Mouse (Mus musculus) kidney, embryonic 16.5 days (tissue): Measurements from ENCODE around the gene Adgrg3. TPM values are rescaled to one million over a fixed set of nuclear protein-coding genes. Genes with fewer than 3 reads are reported as not detected.
A peak's percentile ranks its signal among the peaks of the same experiment; 100 is the strongest.

Source experiments
- ATAC-seq: fragments of 200-750 bp; cut with Nextera tagmentation; 2 replicates; pipeline ENCODE4 v1.8.0; 2017; ENCODE audit warnings: moderate TSS enrichment; ENCODE audit not compliant: low FRiP score, low TSS enrichment
- H3K27ac ChIP-seq: fragments of 300-500 bp; sonication (generic); 2 replicates; pipeline ENCODE4 v1.5.1; 2014; ENCODE audit warnings: low read length
- H3K27me3 ChIP-seq: fragments of 300-500 bp; sonication (generic); 2 replicates; pipeline ENCODE4 v1.6.1; 2014; ENCODE audit warnings: low read length, control low read depth, mixed read lengths; ENCODE audit not compliant: insufficient read depth
- H3K36me3 ChIP-seq: fragments of 300-500 bp; sonication (generic); 2 replicates; pipeline ENCODE4 v1.6.1; 2014; ENCODE audit warnings: low read length, control low read depth, mixed read lengths; ENCODE audit not compliant: insufficient read depth
- H3K4me1 ChIP-seq: fragments of 300-500 bp; sonication (generic); 2 replicates; pipeline ENCODE4 v1.6.1; 2014; ENCODE audit warnings: low read length, control low read depth, mixed read lengths; ENCODE audit not compliant: insufficient read depth
- H3K4me2 ChIP-seq: fragments of 300-500 bp; sonication (generic); replicated peaks from 2 replicates; pipeline ENCODE4 v1.6.1; 2014; ENCODE audit warnings: low read depth, low read length
- H3K4me3 ChIP-seq: fragments of 300-500 bp; sonication (generic); 2 replicates; pipeline ENCODE4 v1.5.1; 2014; ENCODE audit warnings: mild to moderate bottlenecking, low read length
- H3K9ac ChIP-seq: fragments of 300-500 bp; sonication (generic); replicated peaks from 2 replicates; pipeline ENCODE4 v1.6.1; 2014; ENCODE audit warnings: low read length
- H3K9me3 ChIP-seq: fragments of 300-500 bp; sonication (generic); 2 replicates; pipeline ENCODE4 v1.6.1; 2016; ENCODE audit warnings: low read length, control low read depth
- WGBS: fragments of 180-500 bp; shearing (Covaris S2); extraction: QIAGEN DNeasy Blood & Tissue Kit; methylation state at CpG from one replicate; pipeline ENCODE4 v1.1.7; 2014; 5-methylcytosine and 5-hydroxymethylcytosine counted together
- polyA plus RNA-seq: library from polyadenylated mRNA; unstranded; fragments of >200 nt; fragmentation: Nextera tagmentation; extraction: Ambion mirVana; gene quantifications from 2 replicates; pipeline ENCODE4 v1.2.1, GENCODE M21; 2015

Adgrg3 gene
- polyA plus RNA-seq, 1 experiment from 2014 or later = 5.1 TPM

DNA sequence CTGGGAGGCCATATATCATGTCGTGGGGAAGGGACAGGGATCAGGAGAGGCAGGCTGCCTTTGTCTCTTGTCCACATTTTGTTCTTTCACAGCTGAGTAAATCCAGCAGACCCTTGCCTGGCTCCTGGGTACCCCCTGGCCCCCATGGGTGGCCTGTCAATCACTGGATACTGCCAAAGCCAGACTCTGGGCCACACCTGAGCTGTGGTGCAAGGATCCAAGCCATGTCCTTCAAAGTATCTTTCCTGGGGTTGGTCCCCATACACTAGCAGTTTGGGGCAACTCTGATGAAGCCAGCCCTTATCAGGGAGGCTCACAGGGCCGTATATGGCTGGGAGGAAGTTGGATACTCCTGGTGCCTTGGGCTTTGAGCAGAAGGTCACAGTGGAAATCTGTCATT lies 19.1 kb upstream of the Adgrg3 start:
- Histone ChIP-seq H3K9ac (no peak overlapping the region), H3K27me3 (no peaks in the 10 kb centered on the region), H3K4me3 (no peak overlapping the region), H3K27ac (peak overlapping the region; percentile 48; the same call in 1 of the 2 replicates), H3K4me2 (no peak overlapping the region), H3K36me3 (0 out of 2 replicates have a peak, but pooled peaks cover 2% of the 10 kb centered on the region), H3K4me1 (peaks cover 62% of the 10 kb centered on the region), H3K9me3 (no peaks in the 10 kb centered on the region)
- ATAC-seq = no peak
- 52% methylated on average over 2 of the region's 2 CpGs for WGBS

DNA sequence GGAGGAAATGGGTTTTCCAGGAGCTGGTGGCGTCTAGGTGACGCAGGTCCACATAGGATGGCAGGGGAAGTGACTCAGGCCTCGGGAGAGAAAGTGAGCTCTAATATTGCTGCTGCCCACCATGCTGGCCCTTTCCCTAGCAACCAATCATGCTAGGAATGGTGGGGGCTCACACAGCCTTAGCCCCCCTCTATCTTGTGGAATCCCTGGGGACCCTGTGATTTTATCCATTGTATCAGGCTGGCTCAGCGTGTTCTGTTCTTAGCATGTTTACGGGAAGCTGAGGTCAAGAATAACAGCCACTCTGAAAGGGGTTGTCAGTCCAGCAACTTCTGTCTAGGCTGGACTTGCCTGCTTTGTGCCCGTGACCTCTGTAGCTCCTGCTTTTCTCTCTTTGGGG lies 18.5 kb upstream of the Adgrg3 start:
- Histone ChIP-seq H3K9me3 (no peaks in the 10 kb centered on the region), H3K4me3 (no peak overlapping the region), H3K27ac (peak overlapping the region; percentile 75), H3K4me1 (peaks cover 56% of the 10 kb centered on the region), H3K4me2 (no peak overlapping the region), H3K27me3 (no peaks in the 10 kb centered on the region), H3K9ac (no peak overlapping the region), H3K36me3 (0 out of 2 replicates have a peak, but pooled peaks cover 7% of the 10 kb centered on the region)
- no peak for ATAC-seq
- WGBS = 56% methylated on average over 6 of the region's 6 CpGs

DNA sequence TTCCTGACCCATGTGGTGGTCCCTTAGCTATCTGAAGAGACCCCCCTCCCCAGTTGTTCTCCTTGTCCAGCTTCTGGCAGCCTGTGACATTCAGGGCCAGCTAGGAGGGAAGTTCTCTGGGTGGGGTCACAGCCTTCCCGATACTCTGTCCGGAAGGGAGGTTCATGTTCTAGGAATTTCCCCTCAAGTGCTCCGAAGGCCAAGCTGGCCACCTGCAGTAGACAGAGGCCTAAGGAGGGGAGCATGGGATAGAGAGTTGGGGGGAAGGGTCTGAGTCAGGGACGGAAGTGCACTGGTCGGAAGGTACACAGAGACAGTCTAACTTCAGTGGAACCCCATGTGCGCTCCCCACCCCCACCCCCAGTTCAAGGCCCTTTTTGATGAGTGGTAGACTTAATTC lies 17.5 kb upstream of the Adgrg3 start:
- Histone ChIP-seq H3K4me1 (peaks cover 47% of the 10 kb centered on the region), H3K36me3 (0 out of 2 replicates have a peak, but pooled peaks cover 11% of the 10 kb centered on the region), H3K9ac (no peak overlapping the region), H3K27ac (peak overlapping the region; percentile 75), H3K4me3 (no peak overlapping the region), H3K4me2 (no peak overlapping the region), H3K27me3 (no peaks in the 10 kb centered on the region), H3K9me3 (no peaks in the 10 kb centered on the region)
- 37% methylated on average over 6 of the region's 6 CpGs for WGBS
- ATAC-seq = peak; percentile 32; the same call in 1 of the 2 replicates

DNA sequence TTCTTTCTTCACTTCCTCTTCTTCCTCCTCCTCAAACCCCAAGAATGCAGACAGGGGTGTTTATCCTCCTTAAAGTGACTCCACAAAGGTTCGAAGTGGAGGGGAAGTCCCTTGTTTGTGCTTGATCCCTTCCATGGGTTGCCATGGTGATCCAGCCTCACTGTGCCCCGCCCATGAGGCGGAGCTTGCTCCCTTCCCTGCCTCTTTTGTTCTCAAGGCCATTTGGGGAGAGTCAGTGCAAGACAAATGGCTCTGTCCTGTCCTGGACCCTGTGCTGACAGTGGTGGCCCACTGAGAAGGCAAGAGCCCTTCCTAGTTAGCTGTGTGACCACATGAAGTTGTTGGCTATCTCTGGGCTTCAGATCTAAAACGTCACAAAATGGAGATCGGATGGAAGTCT lies 16.8 kb upstream of the Adgrg3 start:
- Histone ChIP-seq H3K27me3 (no peaks in the 10 kb centered on the region), H3K4me3 (no peak overlapping the region), H3K4me1 (peaks cover 47% of the 10 kb centered on the region), H3K27ac (peak overlapping the region; percentile 75), H3K9ac (0 out of 2 replicates have a peak overlapping the region, but pooled peaks have one; percentile 5), H3K9me3 (no peaks in the 10 kb centered on the region), H3K36me3 (0 out of 2 replicates have a peak, but pooled peaks cover 11% of the 10 kb centered on the region), H3K4me2 (no peak overlapping the region)
- peak; percentile 29; the same call in 1 of the 2 replicates for ATAC-seq
- WGBS = 18% methylated on average over 5 of the region's 5 CpGs

DNA sequence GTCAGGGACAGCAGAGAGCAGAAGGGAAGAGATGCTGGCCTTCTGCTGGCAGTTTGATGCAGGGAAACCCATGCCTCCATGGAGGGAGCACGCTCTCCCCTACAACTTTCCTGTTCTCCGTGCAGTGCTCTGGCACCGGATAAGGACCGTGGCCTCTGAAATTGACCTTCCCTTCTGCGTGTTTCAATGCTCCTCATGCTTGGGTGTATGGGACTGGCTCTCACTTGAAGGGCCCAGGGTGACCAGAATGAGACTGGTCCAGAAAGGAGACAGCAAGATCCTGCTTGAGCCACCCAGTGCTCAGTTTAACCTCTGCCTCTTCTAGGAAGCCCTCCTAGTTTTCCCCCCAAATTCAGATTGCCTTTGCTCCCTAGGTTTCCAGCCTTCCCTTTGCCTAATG lies 16.3 kb upstream of the Adgrg3 start:
- H3K4me2 ChIP-seq = no peak overlapping the region
- no peak overlapping the region for H3K4me3 ChIP-seq
- H3K4me1 ChIP-seq = peaks cover 47% of the 10 kb centered on the region
- peak overlapping the region; percentile 75 for H3K27ac ChIP-seq
- no peak for ATAC-seq
- whole genome bisulfite sequencing = 68% methylated on average over 5 of the region's 5 CpGs
- H3K9me3 ChIP-seq = no peaks in the 10 kb centered on the region
- H3K36me3 ChIP-seq = 0 out of 2 replicates have a peak, but pooled peaks cover 11% of the 10 kb centered on the region
- no peaks in the 10 kb centered on the region for H3K27me3 ChIP-seq
- H3K9ac ChIP-seq = 0 out of 2 replicates have a peak overlapping the region, but pooled peaks have one; percentile 5

DNA sequence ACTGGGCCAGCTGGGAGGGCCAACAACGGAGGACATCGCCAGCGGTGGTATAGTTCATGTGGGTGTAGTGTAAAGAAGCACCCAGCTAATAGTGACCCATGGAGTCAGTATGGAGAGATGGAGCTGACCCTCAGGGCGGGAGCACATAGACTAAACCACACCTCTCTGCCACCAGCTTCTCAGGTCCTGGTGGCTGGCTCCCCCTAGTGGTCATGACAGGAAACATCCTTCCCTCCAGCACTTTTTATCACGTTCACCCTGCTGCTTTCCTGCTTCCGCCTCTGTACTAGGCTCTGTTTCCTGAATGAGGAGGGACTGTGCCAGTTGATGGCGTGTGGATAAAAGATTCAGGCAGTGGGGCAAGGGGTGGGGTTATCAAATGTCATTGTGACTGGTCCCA lies 15.8 kb upstream of the Adgrg3 start:
- H3K9me3 ChIP-seq = no peaks in the 10 kb centered on the region
- 0 out of 2 replicates have a peak, but pooled peaks cover 11% of the 10 kb centered on the region for H3K36me3 ChIP-seq
- H3K4me1 ChIP-seq = peaks cover 47% of the 10 kb centered on the region
- no peak overlapping the region for H3K9ac ChIP-seq
- peak; percentile 68 for ATAC-seq
- no peak overlapping the region for H3K4me3 ChIP-seq
- WGBS = 7% methylated on average over 7 of the region's 7 CpGs
- no peak overlapping the region for H3K4me2 ChIP-seq
- 0 out of 2 replicates have a peak overlapping the region, but pooled peaks have one; percentile 75 for H3K27ac ChIP-seq
- no peaks in the 10 kb centered on the region for H3K27me3 ChIP-seq

DNA sequence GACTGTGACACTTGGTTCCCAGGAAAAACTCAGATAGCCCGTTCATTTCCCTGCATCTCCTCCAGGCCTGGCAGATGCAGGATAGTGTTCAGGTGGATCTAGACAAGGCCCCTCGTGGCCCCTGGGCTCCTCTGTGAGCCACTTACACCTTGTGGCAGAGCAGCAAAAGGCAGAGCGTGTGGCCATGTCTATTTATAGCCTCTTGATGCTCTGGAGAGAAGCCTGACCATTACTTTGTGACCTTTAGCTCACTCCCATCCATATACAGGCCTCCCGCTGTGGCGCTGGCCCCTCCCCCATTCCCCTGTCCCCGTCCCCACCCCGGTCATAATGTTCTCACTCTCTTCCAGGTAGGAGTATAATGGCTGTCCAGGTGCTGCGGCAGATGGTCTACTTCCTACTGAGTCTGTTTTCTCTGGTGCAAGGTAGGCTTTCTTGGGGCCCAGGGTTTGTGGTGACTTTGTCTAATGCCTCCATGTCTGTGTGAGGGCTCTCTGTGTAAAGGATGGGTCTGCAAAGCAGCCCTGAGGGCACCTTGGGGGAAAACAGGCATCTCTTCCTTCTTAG lies 15.3 kb upstream of the Adgrg3 start:
- Histone ChIP-seq H3K4me2 (no peak overlapping the region), H3K4me3 (no peak overlapping the region), H3K27me3 (no peaks in the 10 kb centered on the region), H3K36me3 (0 out of 2 replicates have a peak, but pooled peaks cover 11% of the 10 kb centered on the region), H3K9me3 (no peaks in the 10 kb centered on the region), H3K9ac (no peak overlapping the region), H3K27ac (no peak overlapping the region), H3K4me1 (peaks cover 45% of the 10 kb centered on the region)
- 0 out of 2 replicates have a peak, but pooled peaks have one; percentile 10 for ATAC-seq
- 36% methylated on average over 8 of the region's 8 CpGs for WGBS

DNA sequence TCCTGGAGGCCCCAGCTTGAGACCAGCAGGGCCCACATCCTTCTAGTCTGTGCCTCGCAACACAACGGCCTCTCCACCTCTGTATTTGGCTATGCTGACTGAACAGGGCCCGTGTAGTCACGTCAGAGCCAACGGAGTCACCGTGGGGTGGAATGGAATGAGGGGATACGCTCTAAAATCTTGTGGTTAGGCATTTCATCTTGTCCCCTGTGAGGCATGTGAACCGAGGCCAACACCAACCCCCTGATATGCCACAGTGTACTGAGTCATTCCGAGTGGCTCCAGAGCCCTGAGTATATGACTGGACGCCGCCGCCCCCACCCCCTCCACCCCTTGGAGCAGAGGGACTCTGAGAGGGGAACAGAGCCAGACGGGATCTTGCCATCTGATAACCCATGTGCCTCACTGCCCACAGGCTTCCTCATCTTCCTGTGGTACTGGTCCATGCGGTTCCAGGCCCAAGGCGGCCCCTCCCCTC lies 5.0 kb upstream of the Adgrg3 start:
- H3K4me3 ChIP-seq = no peak overlapping the region
- no peak overlapping the region for H3K4me2 ChIP-seq
- no peak overlapping the region for H3K9ac ChIP-seq
- H3K9me3 ChIP-seq = no peaks in the 10 kb centered on the region
- no peak for ATAC-seq
- WGBS = 77% methylated on average over 15 of the region's 15 CpGs
- H3K27ac ChIP-seq = no peak overlapping the region
- H3K4me1 ChIP-seq = no peaks in the 10 kb centered on the region
- no peaks in the 10 kb centered on the region for H3K27me3 ChIP-seq
- H3K36me3 ChIP-seq = 0 out of 2 replicates have a peak, but pooled peaks cover 10% of the 10 kb centered on the region

DNA sequence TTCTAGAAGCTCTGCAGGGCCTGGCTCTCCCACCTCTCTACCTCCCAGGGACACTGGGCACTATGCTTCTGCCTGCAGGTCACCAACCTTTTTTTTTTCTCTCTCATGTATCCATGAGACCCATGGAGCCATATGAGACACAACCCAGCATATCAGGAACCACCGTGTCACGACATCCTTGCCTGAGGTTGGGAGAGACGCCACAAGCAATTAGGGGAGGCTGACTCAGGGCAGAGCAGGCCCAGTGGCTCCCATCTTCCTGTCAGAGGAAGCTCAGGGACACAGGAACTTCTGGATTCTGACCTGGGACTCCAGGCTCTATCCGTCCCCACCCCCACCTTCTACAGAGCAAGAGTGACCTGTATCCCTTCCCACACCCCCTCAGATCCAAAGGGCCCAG lies 1.6 kb upstream of the Adgrg3 start:
- H3K27me3 ChIP-seq = no peaks in the 10 kb centered on the region
- H3K4me1 ChIP-seq = no peaks in the 10 kb centered on the region
- 0 out of 2 replicates have a peak, but pooled peaks cover 10% of the 10 kb centered on the region for H3K36me3 ChIP-seq
- no peak overlapping the region for H3K4me3 ChIP-seq
- no peak for ATAC-seq
- WGBS = 57% methylated on average over 4 of the region's 4 CpGs
- no peak overlapping the region for H3K4me2 ChIP-seq
- H3K27ac ChIP-seq = no peak overlapping the region
- no peaks in the 10 kb centered on the region for H3K9me3 ChIP-seq
- no peak overlapping the region for H3K9ac ChIP-seq

DNA sequence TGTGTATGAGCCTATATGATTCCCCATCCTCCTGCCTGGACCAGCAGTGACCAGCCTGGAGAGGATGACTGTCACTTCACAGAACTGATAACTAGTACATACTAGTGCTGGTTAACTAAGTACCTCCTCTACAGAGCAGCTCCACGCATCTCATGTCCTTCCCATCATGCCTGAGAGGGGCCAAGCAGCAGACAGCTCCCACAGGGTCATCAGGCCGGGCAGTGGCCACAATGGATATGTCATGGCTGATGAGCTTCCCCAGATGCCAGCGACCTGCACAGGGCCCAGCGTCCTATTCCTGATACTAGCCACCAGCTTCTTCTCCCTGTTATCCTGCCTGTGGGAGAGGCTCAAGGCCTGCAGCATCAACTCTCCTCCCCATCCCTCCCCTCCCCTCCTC lies 808 bp upstream of the Adgrg3 start:
- no peak overlapping the region for H3K9ac ChIP-seq
- H3K4me3 ChIP-seq = no peak overlapping the region
- H3K9me3 ChIP-seq = no peaks in the 10 kb centered on the region
- no peak overlapping the region for H3K27ac ChIP-seq
- H3K4me1 ChIP-seq = no peaks in the 10 kb centered on the region
- WGBS = 64% methylated on average over 4 of the region's 4 CpGs
- no peak overlapping the region for H3K4me2 ChIP-seq
- ATAC-seq = no peak; the same call in 1 of the 2 replicates
- no peaks in the 10 kb centered on the region for H3K27me3 ChIP-seq
- H3K36me3 ChIP-seq = 0 out of 2 replicates have a peak, but pooled peaks cover 10% of the 10 kb centered on the region
